Mouse (Mus musculus) MEL (cell line): ENCODE measurements at regions not wholly inside any gene's neighbourhood (a gene's known extent, or its start where the extent isn't known, plus 50 kb on each side); places are given as distances from the start of the nearest gene placed in this dataset.

Experiments
- DNase-seq: peaks from one replicate; pipeline ENCODE4 v3.0.0; 2011; ENCODE audit warnings: low read depth, low spot score
- H3K27ac ChIP-seq: 2 replicates; pipeline ENCODE4 v1.5.1; 2012; ENCODE audit warnings: low read depth, mild to moderate bottlenecking, control low read depth, low read length, moderate library complexity; ENCODE audit not compliant: control insufficient read depth
- H3K27me3 ChIP-seq, 2 experiments: fragments of 150-350 bp in 1 of 2; sonication (generic) in 1 of 2; 2 replicates each; pipeline ENCODE4 v1.6.1; 2012; ENCODE audit warnings: low read length in 2 of 2, mild to moderate bottlenecking in 2 of 2, improper control_type of control experiment in 1 of 2, moderate library complexity in 1 of 2; ENCODE audit not compliant: insufficient read depth in 2 of 2, control insufficient read depth in 1 of 2
- H3K36me3 ChIP-seq, 2 experiments: 2 replicates each; pipeline ENCODE4 v1.6.1; 2012 to 2014; ENCODE audit warnings: low read length in 2 of 2, improper control_type of control experiment in 1 of 2, inconsistent platforms in 1 of 2, mild to moderate bottlenecking in 1 of 2; ENCODE audit not compliant: insufficient read depth in 2 of 2, control insufficient read depth in 1 of 2
- H3K4me1 ChIP-seq, 2 experiments: fragments of 150-350 bp in 1 of 2; sonication (generic) in 1 of 2; 2 replicates each; pipeline ENCODE4 v1.6.1; 2012; ENCODE audit warnings: low read length in 2 of 2, improper control_type of control experiment in 1 of 2, mild to moderate bottlenecking in 1 of 2; ENCODE audit not compliant: insufficient read depth in 2 of 2, control insufficient read depth in 1 of 2
- H3K4me3 ChIP-seq, 2 experiments: fragments of 150-350 bp in 1 of 2; sonication (generic) in 1 of 2; 2 replicates each; pipeline ENCODE4 v1.5.1; 2012; ENCODE audit warnings: low read depth in 2 of 2, low read length in 2 of 2, mild to moderate bottlenecking in 2 of 2, moderate library complexity in 2 of 2, control low read depth in 1 of 2, improper control_type of control experiment in 1 of 2; ENCODE audit not compliant: control insufficient read depth in 1 of 2, insufficient read depth in 1 of 2
- H3K79me2 ChIP-seq: 2 replicates; pipeline ENCODE4 v1.6.1; 2012; ENCODE audit warnings: mild to moderate bottlenecking, low read length, moderate library complexity; ENCODE audit not compliant: control insufficient read depth, poor library complexity, insufficient read depth
- H3K9ac ChIP-seq: 2 replicates; pipeline ENCODE4 v1.6.1; 2012; ENCODE audit warnings: low read depth, mild to moderate bottlenecking, control low read depth, low read length, moderate library complexity; ENCODE audit not compliant: control insufficient read depth, poor library complexity, severe bottlenecking
- H3K9me3 ChIP-seq: fragments of 150-350 bp; sonication (generic); replicated peaks from 2 replicates; pipeline ENCODE4 v1.6.1; 2012; ENCODE audit warnings: mild to moderate bottlenecking, low read length, improper control_type of control experiment, moderate library complexity; ENCODE audit not compliant: insufficient read depth
- CHD1 ChIP-seq: IDR thresholded peaks from 2 replicates; pipeline ENCODE4 v1.6.1; 2012; ENCODE audit warnings: low read depth, mild to moderate bottlenecking, inconsistent platforms, low read length, improper control_type of control experiment
- CTCF ChIP-seq, 3 experiments: IDR thresholded peaks in 2 of 3; conservative IDR thresholded peaks in 1 of 3; 2 replicates each; pipeline ENCODE4 v1.5.1; 2011 to 2012; ENCODE audit warnings: low read length in 3 of 3, low read depth in 2 of 3, mild to moderate bottlenecking in 2 of 3, improper control_type of control experiment in 1 of 3, inconsistent platforms in 1 of 3, mixed read lengths in 1 of 3, moderate library complexity in 1 of 3; ENCODE audit not compliant: control insufficient read depth in 1 of 3, insufficient read depth in 1 of 3, poor library complexity in 1 of 3, severe bottlenecking in 1 of 3
- E2F4 ChIP-seq: IDR thresholded peaks from 2 replicates; pipeline ENCODE4 v1.6.1; 2011; ENCODE audit warnings: low read depth, low read length, improper control_type of control experiment, borderline replicate concordance
- ELF1 ChIP-seq: IDR thresholded peaks from 2 replicates; pipeline ENCODE4 v1.6.1; 2014; ENCODE audit warnings: low read depth, mild to moderate bottlenecking, inconsistent platforms, low read length, improper control_type of control experiment, moderate library complexity
- EP300 ChIP-seq, 2 experiments: IDR thresholded peaks; 2 replicates each; pipeline ENCODE4 v1.6.1; 2011; ENCODE audit warnings: improper control_type of control experiment in 2 of 2, low read length in 2 of 2, low read depth in 1 of 2, mild to moderate bottlenecking in 1 of 2
- ETS1 ChIP-seq: IDR thresholded peaks from 2 replicates; pipeline ENCODE4 v1.6.1; 2012; ENCODE audit warnings: low read depth, mild to moderate bottlenecking, inconsistent platforms, low read length, improper control_type of control experiment, moderate library complexity
- GABPA ChIP-seq: IDR thresholded peaks from 2 replicates; pipeline ENCODE4 v1.6.1; 2012; ENCODE audit warnings: low read depth, mild to moderate bottlenecking, inconsistent platforms, low read length, improper control_type of control experiment, moderate library complexity
- GATA1 ChIP-seq: IDR thresholded peaks from 2 replicates; pipeline ENCODE4 v1.6.1; 2011; ENCODE audit warnings: low read depth, low read length, improper control_type of control experiment
- HCFC1 ChIP-seq: IDR thresholded peaks from 2 replicates; pipeline ENCODE4 v1.6.1; 2012; ENCODE audit warnings: low read depth, mild to moderate bottlenecking, inconsistent platforms, low read length, improper control_type of control experiment, moderate library complexity
- MAX ChIP-seq: IDR thresholded peaks from 2 replicates; pipeline ENCODE4 v1.6.1; 2011; ENCODE audit warnings: low read length, improper control_type of control experiment
- MEF2A ChIP-seq: IDR thresholded peaks from 2 replicates; pipeline ENCODE4 v1.6.1; 2014; ENCODE audit warnings: low read depth, mild to moderate bottlenecking, inconsistent platforms, low read length, improper control_type of control experiment; ENCODE audit not compliant: poor library complexity, insufficient replicate concordance, severe bottlenecking; ENCODE audit errors: extremely low read depth
- MYC ChIP-seq: IDR thresholded peaks from 2 replicates; pipeline ENCODE4 v1.6.1; 2011; ENCODE audit warnings: low read depth, mild to moderate bottlenecking, low read length, improper control_type of control experiment, moderate library complexity
- NELFE ChIP-seq: IDR thresholded peaks from 2 replicates; pipeline ENCODE4 v1.6.1; 2011; ENCODE audit warnings: low read depth, low read length, improper control_type of control experiment
- NRF1 ChIP-seq: IDR thresholded peaks from 2 replicates; pipeline ENCODE4 v1.6.1; 2014; ENCODE audit warnings: low read depth, mild to moderate bottlenecking, inconsistent platforms, low read length, improper control_type of control experiment, moderate library complexity; ENCODE audit not compliant: poor library complexity, insufficient read depth, severe bottlenecking
- POLR2AphosphoS2 ChIP-seq: IDR thresholded peaks from 2 replicates; pipeline ENCODE4 v1.6.1; 2011; ENCODE audit warnings: low read length, improper control_type of control experiment
- RAD21 ChIP-seq: IDR thresholded peaks from 2 replicates; pipeline ENCODE4 v1.6.1; 2011; ENCODE audit warnings: mild to moderate bottlenecking, low read depth, low read length, improper control_type of control experiment
- RCOR1 ChIP-seq: IDR thresholded peaks from 2 replicates; pipeline ENCODE4 v1.6.1; 2012; ENCODE audit warnings: low read depth, mild to moderate bottlenecking, inconsistent platforms, low read length, improper control_type of control experiment
- SIN3A ChIP-seq: IDR thresholded peaks from 2 replicates; pipeline ENCODE4 v1.6.1; 2012; ENCODE audit warnings: low read length, improper control_type of control experiment, inconsistent platforms
- SMC3 ChIP-seq: IDR thresholded peaks from 2 replicates; pipeline ENCODE4 v1.6.1; 2011; ENCODE audit warnings: low read depth, low read length, improper control_type of control experiment
- TBP ChIP-seq: IDR thresholded peaks from 2 replicates; pipeline ENCODE4 v1.8.0; 2011; ENCODE audit warnings: low read depth, low read length, improper control_type of control experiment
- TCF12 ChIP-seq: IDR thresholded peaks from 2 replicates; pipeline ENCODE4 v1.6.1; 2014; ENCODE audit warnings: low read depth, mild to moderate bottlenecking, inconsistent platforms, low read length, improper control_type of control experiment, moderate library complexity
- UBTF ChIP-seq: IDR thresholded peaks from 2 replicates; pipeline ENCODE4 v1.6.1; 2012; ENCODE audit warnings: low read depth, mild to moderate bottlenecking, inconsistent platforms, low read length, improper control_type of control experiment, moderate library complexity, borderline replicate concordance; ENCODE audit not compliant: insufficient read depth
- USF1 ChIP-seq: IDR thresholded peaks from 2 replicates; pipeline ENCODE4 v1.6.1; 2014; ENCODE audit warnings: low read depth, mild to moderate bottlenecking, inconsistent platforms, low read length, improper control_type of control experiment, moderate library complexity
- ZKSCAN1 ChIP-seq: IDR thresholded peaks from 2 replicates; pipeline ENCODE4 v1.6.1; 2012; ENCODE audit warnings: low read depth, mild to moderate bottlenecking, inconsistent platforms, low read length, improper control_type of control experiment, moderate library complexity
- ZMIZ1 ChIP-seq: IDR thresholded peaks from 2 replicates; pipeline ENCODE4 v1.6.1; 2012; ENCODE audit warnings: low read depth, mild to moderate bottlenecking, inconsistent platforms, low read length, improper control_type of control experiment, moderate library complexity
- ZNF384 ChIP-seq: IDR thresholded peaks from 2 replicates; pipeline ENCODE4 v1.6.1; 2012; ENCODE audit warnings: low read depth, mild to moderate bottlenecking, inconsistent platforms, low read length, improper control_type of control experiment

GRCm38 (mm10) chr13:30083949-30084348 lies 52.3 kb upstream of the Mboat1 start (continued):
- TF ChIP-seq MYC (no peak), GATA1 (peak; percentile 97), NRF1 (no peak), ETS1 (peak; percentile 86), E2F4 (no peak), UBTF (no peak), ZKSCAN1 (no peak; the same call in 1 of the 2 replicates), HCFC1 (peak; percentile 39; the same call in 1 of the 2 replicates), TCF12 (peak; percentile 94), CHD1 (no peak), ZNF384 (peak; percentile 84), TBP (no peak), RCOR1 (peak; percentile 91), MAX (0 out of 2 replicates have a peak, but pooled peaks have one; percentile 13), CTCF (IDR thresholded peaks at IDR 0.05 in 2 of 3, conservative IDR thresholded peaks at IDR 0.05 in 1 of 3; ENCODE audit: control insufficient read depth in 1 of 3, insufficient read depth in 1 of 3, low read depth in 2 of 3, low read length in 3 of 3, poor library complexity in 1 of 3, severe bottlenecking in 1 of 3) (no peak), SIN3A (peak; percentile 79), SMC3 (peak; percentile 1; the same call in 1 of the 2 replicates), NELFE (no peak), ELF1 (no peak), EP300 (IDR thresholded peaks at IDR 0.05; ENCODE audit: low read depth in 1 of 2, low read length in 2 of 2) (peak; percentile 92 to 94), POLR2AphosphoS2 (no peak), MEF2A (0 out of 2 replicates have a peak, but pooled peaks have one; percentile 16), GABPA (no peak), RAD21 (no peak), USF1 (no peak)

DNA sequence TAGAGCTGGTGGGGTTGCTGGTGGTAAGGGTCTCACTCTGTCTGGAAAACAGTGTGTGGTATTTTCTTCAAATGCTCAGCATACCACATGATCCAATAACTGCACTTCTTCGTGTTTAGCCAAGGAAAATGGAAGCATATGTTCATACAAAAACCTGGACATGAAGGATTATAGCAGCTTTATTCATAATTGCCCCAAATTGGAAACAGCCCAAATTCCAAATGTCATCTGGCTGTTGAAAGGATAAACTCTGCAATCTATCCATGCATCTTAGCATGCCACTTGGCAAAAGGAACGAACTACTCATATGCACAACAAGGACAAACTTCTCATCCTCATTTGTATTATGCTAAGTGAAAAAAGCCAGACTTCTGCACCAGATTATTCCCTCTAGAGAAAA lies 53.5 kb upstream of the Mboat1 start:
- Histone ChIP-seq H3K9me3 (no peaks in the 10 kb centered on the region), H3K9ac (no peak overlapping the region), H3K27me3 (peaks cover 7 to 9% of the 10 kb centered on the region in 2 experiments), H3K27ac (no peak overlapping the region), H3K36me3 (peaks cover 0 to 9% of the 10 kb centered on the region in 2 experiments; a peak in 2 of 4 replicates), H3K79me2 (no peaks in the 10 kb centered on the region), H3K4me3 (no peak overlapping the region), H3K4me1 (peaks cover 0 to 7% of the 10 kb centered on the region in 2 experiments; a peak in 3 of 4 replicates)
- DNase-seq = no peak
- no peak for TF ChIP-seq MEF2A
- no peak for TF ChIP-seq ZMIZ1
